Mouse (Mus musculus) embryonic facial prominence, embryonic 13.5 days (tissue): ENCODE measurements at regions not wholly inside any gene's neighbourhood (a gene's known extent, or its start where the extent isn't known, plus 50 kb on each side); places are given as distances from the start of the nearest gene placed in this dataset. TPM values are rescaled to one million over a fixed set of nuclear protein-coding genes. Genes with fewer than 3 reads are reported as not detected.

Source experiments
- ATAC-seq: fragments of 200-750 bp; cut with Nextera tagmentation; 2 replicates; pipeline ENCODE4 v1.8.0; 2017; ENCODE audit warnings: low read depth; ENCODE audit not compliant: insufficient number of reproducible peaks, insufficient read depth, low FRiP score, low TSS enrichment
- H3K27ac ChIP-seq: fragments of 300-500 bp; sonication (generic); 2 replicates; pipeline ENCODE4 v1.5.1; 2015; ENCODE audit warnings: moderate library complexity, mild to moderate bottlenecking, inconsistent platforms
- H3K27me3 ChIP-seq: fragments of 300-500 bp; sonication (generic); 2 replicates; pipeline ENCODE4 v1.6.1; 2015; ENCODE audit warnings: mild to moderate bottlenecking, inconsistent platforms
- H3K36me3 ChIP-seq: fragments of 300-500 bp; sonication (generic); 2 replicates; pipeline ENCODE4 v1.6.1; 2015; ENCODE audit warnings: mild to moderate bottlenecking, inconsistent platforms
- H3K4me1 ChIP-seq: fragments of 300-500 bp; sonication (generic); 2 replicates; pipeline ENCODE4 v1.6.1; 2015; ENCODE audit warnings: inconsistent platforms
- H3K4me2 ChIP-seq: fragments of 300-500 bp; sonication (generic); 2 replicates; pipeline ENCODE4 v1.6.1; 2015; ENCODE audit warnings: moderate library complexity, mild to moderate bottlenecking, inconsistent platforms
- H3K4me3 ChIP-seq: fragments of 300-500 bp; sonication (generic); 2 replicates; pipeline ENCODE4 v1.5.1; 2015; ENCODE audit warnings: mild to moderate bottlenecking, inconsistent platforms
- H3K9ac ChIP-seq: fragments of 300-500 bp; sonication (generic); 2 replicates; pipeline ENCODE4 v1.6.1; 2015; ENCODE audit warnings: mild to moderate bottlenecking, inconsistent platforms
- H3K9me3 ChIP-seq: fragments of 300-500 bp; sonication (generic); 2 replicates; pipeline ENCODE4 v1.6.1; 2016; ENCODE audit warnings: inconsistent platforms
- WGBS: fragments of 180-500 bp; shearing (Covaris S2); methylation state at CpG from one replicate; pipeline ENCODE4 v1.1.7; 2015; ENCODE audit warnings: mixed read lengths; 5-methylcytosine and 5-hydroxymethylcytosine counted together
- microRNA-seq: library from miRNA; unstranded; fragments of <30 nt; microRNA quantifications from one replicate; pipeline ENCODE4, GENCODE M21; 2016

DNA sequence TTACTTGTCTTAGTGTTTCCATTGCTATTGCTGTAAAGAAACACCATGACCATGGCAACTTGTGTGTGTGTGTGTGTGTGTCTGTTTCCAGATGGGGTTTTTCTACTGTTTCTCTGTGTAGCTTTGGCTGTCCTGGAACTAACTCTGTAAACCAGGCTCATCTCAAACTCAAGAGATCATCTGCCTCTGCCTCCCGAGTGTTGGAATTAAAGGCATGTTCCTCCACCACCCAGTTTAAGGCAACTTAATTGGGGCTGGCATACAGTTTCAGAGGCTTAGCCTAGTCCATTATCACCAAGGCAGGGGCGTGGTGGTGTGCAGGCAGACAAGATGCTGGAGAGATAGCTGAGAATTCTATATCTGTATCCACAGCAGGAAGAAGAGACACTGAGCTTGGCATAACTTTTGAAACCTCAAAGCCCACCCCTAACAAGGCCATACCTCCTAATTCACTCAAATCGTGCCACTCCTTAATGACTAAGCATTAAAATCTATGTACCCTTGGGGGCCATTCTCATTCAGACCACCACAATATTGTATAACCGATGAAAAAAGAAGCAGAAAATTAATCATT is 65.5 kb upstream of the Med14 start:
- no peaks in the 10 kb centered on the region for H3K9me3 ChIP-seq
- 0 out of 2 replicates have a peak, but pooled peaks cover 1% of the 10 kb centered on the region for H3K4me1 ChIP-seq
- H3K36me3 ChIP-seq: no peaks in the 10 kb centered on the region
- H3K4me2 ChIP-seq: no peak overlapping the region
- H3K9ac ChIP-seq: no peak overlapping the region
- WGBS: 79% methylated on average over 4 of the region's 4 CpGs
- no peak for ATAC-seq
- no peaks in the 10 kb centered on the region; the same call in 1 of the 2 replicates for H3K27me3 ChIP-seq
- H3K4me3 ChIP-seq: no peak overlapping the region
- no peak overlapping the region for H3K27ac ChIP-seq

DNA sequence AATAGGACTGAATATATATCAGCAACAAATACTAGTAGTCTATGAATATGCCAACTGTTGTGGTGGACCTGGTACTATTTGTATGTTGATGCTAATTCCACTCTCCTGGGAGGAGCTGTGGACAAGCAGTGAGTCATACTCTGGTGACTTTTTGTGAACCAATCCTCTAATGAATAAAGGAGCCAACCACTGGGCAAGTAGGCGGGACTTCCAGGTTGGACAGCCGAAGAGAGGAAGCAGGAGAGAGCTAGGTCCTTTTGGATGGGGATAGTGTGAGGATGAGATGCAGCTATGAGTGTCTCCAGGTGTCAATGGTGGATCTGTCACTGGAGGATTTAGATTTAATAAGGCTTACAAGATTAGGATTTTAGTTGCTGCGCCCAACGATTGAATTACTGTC is 64.8 kb upstream of the Med14 start:
- WGBS: 89% methylated on average over 4 of the region's 4 CpGs
- no peaks in the 10 kb centered on the region; the same call in 1 of the 2 replicates for H3K27me3 ChIP-seq

DNA sequence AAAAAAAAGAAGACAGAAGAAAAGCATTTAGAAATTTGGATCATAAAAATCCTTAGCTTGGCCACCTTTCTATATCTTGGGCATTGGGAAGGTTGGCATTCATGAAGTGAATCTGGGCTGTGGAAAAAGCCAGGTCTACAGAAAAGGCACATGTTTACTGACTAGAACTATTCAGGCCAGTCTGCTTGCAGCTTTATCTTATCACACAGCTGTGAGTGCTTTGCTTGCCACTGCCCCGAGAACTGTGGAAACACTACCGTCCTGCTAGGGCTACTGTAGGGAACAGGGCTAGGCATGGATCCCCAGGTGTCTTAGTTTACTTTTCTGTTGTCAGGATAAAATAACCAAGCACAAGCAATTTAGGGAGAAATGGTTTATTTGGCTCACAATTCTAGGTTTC is 63.4 kb upstream of the Med14 start:
- H3K9me3 ChIP-seq: no peaks in the 10 kb centered on the region
- H3K9ac ChIP-seq: no peak overlapping the region
- H3K4me1 ChIP-seq: 0 out of 2 replicates have a peak, but pooled peaks cover 4% of the 10 kb centered on the region
- no peak overlapping the region for H3K4me3 ChIP-seq
- H3K27me3 ChIP-seq: peaks cover 3% of the 10 kb centered on the region; the same call in 1 of the 2 replicates
- no peak for ATAC-seq
- WGBS: 90% methylated on average over 2 of the region's 2 CpGs
- H3K36me3 ChIP-seq: no peaks in the 10 kb centered on the region
- H3K4me2 ChIP-seq: no peak overlapping the region
- no peak overlapping the region for H3K27ac ChIP-seq

More for the DNA sequence above, 64.8 kb upstream of the Med14 start:
- Histone ChIP-seq H3K4me2 (no peak overlapping the region), H3K9me3 (no peaks in the 10 kb centered on the region), H3K9ac (no peak overlapping the region), H3K36me3 (no peaks in the 10 kb centered on the region), H3K4me3 (no peak overlapping the region), H3K27ac (no peak overlapping the region), H3K4me1 (0 out of 2 replicates have a peak, but pooled peaks cover 4% of the 10 kb centered on the region)
- no peak for ATAC-seq

DNA sequence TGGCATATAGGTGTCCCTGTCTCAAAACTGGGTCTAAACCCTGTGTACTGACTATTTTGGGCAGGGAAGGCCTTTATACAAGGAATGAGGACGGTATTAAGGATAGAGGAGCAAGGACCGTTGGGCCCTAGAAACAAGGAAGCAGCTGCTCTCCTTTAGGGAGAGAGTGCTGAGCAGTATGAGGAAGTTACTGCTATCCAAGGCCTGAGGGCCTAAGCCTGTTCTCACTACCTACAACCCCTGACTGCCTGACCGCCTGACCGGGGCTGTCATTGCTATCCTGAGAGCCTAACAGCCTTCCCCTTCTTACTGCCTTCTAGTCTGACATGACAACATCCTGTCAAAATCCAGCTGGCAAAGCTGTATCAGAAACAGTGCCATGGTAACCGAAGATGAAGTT is 62.6 kb upstream of the Med14 start:
- Histone ChIP-seq H3K36me3 (no peaks in the 10 kb centered on the region), H3K9me3 (no peaks in the 10 kb centered on the region), H3K9ac (no peak overlapping the region), H3K27ac (no peak overlapping the region), H3K4me3 (no peak overlapping the region), H3K27me3 (peaks cover 3% of the 10 kb centered on the region; the same call in 1 of the 2 replicates), H3K4me2 (no peak overlapping the region), H3K4me1 (0 out of 2 replicates have a peak, but pooled peaks cover 4% of the 10 kb centered on the region)
- 80% methylated on average over 5 of the region's 5 CpGs for WGBS
- ATAC-seq: no peak

DNA sequence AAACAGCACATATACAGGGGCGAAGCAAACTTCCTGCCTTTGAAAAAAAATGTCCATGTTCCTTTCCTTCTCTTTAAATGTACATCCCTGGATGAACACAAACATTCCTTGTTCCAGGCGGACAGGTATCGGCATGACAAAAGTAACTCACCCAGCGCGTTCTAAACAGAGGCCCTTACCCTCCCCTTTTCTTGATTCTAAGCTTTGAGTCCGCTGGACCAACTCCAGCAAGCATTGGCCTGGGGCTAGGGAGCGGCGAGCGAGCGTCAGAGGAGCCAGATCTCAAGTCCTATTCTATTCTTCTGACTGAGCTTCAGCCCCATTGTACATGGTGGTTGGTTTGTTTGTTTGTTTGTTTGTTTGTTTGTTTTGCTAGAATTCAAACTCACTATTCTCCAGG is 60.9 kb upstream of the Med14 start:
- no peaks in the 10 kb centered on the region for H3K9me3 ChIP-seq
- no peaks in the 10 kb centered on the region for H3K36me3 ChIP-seq
- no peak overlapping the region for H3K4me3 ChIP-seq
- H3K27me3 ChIP-seq: peaks cover 3% of the 10 kb centered on the region; the same call in 1 of the 2 replicates
- WGBS: 57% methylated on average over 10 of the region's 10 CpGs
- no peak for ATAC-seq
- no peak overlapping the region for H3K9ac ChIP-seq
- H3K4me2 ChIP-seq: no peak overlapping the region
- no peak overlapping the region for H3K27ac ChIP-seq
- 0 out of 2 replicates have a peak, but pooled peaks cover 4% of the 10 kb centered on the region for H3K4me1 ChIP-seq

DNA sequence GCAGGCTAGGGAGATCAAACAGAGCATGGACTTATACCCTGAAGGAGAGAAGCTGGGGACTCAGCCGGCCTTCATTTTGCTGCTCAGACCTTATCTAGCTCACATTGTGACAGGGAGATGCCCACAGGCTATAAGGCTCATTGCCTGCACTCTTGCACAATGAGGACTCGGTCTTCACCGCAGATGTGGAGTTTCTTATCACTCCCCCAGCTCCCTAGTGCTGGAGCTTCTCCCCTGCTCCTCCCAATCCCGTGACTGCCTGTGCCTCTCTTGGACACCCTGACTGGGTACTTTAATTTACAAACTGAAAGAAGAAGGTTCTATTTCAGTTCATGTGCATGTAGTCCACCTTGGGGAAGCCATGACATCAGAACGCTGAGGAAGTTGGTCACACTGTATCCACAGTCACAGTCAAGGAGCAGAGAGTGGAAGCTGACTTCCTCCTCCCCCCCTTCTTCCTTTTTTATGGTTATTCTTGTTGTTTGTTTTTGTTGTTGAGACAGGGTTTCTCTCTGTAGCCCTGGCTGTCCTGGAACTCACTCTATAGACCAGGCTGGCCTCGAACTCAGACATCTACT is 51.3 kb upstream of the Med14 start:
- no peak overlapping the region for H3K4me3 ChIP-seq
- no peak for ATAC-seq

More for the DNA sequence above, 51.3 kb upstream of the Med14 start:
- Histone ChIP-seq H3K9ac (no peak overlapping the region), H3K9me3 (no peaks in the 10 kb centered on the region), H3K4me2 (no peak overlapping the region), H3K27me3 (no peaks in the 10 kb centered on the region), H3K27ac (no peak overlapping the region), H3K36me3 (no peaks in the 10 kb centered on the region), H3K4me1 (no peaks in the 10 kb centered on the region)
- WGBS: 77% methylated on average over 6 of the region's 6 CpGs

Small RNA genes lying in the stretch of these regions (microRNA-seq; reads per million reads assigned to microRNA genes)
- not detected for gene Gm25063
